ENCODE assay signal across 21 mouse cellular contexts in genomic region chr6:37397254-37397653, GRCm38 (mm10). TPM values are rescaled to one million over a fixed set of nuclear protein-coding genes. Genes with fewer than 3 reads are reported as not detected.
DNase-seq lines count a peak whose midpoint lies in the region; ATAC-seq and TF ChIP-seq lines count a peak whose summit lies in the region.
"Had no signal": no experiment of that assay in that cellular context is flagged by ENCODE, and none has a peak within 500 bp of the region (broad histone marks: within the 10 kb centered on the region; RNA-seq: fewer than 3 reads in every experiment).

No protein-coding gene starts in this region.

- no peak overlapping the region for H3K4me3 ChIP-seq in liver, postnatal 0 days (ENCODE audit: low read depth, low read length)
- H3K4me3 ChIP-seq in liver, embryonic 11.5 days (ENCODE audit: low read depth, low read length) = no peak overlapping the region
- H3K4me3 ChIP-seq in intestine, embryonic 16.5 days (ENCODE audit: low read length) = no peak overlapping the region
- no peak overlapping the region for H3K4me3 ChIP-seq in small intestine, adult 2 months (ENCODE audit: low read depth, low read length)
- H3K4me3 ChIP-seq: embryonic facial prominence, embryonic 10.5 days; embryonic facial prominence, embryonic 12.5 days; forebrain, embryonic 13.5 days; forebrain, embryonic 15.5 days had no signal

- TF ChIP-seq CTCF in liver, postnatal 0 days (IDR thresholded peaks at IDR 0.05; ENCODE audit: low read depth) = no peak
- TF ChIP-seq CTCF in small intestine, adult 2 months (IDR thresholded peaks at IDR 0.05; ENCODE audit: extremely low read depth, insufficient read length, insufficient replicate concordance, low read depth, low read length) = no peak

- no peak overlapping the region for H3K4me2 ChIP-seq in liver, postnatal 0 days (ENCODE audit: low read depth, low read length)
- H3K4me2 ChIP-seq in liver, embryonic 11.5 days = no peak overlapping the region
- H3K4me2 ChIP-seq in intestine, embryonic 16.5 days (ENCODE audit: low read depth, low read length) = no peak overlapping the region
- H3K4me2 ChIP-seq: embryonic facial prominence, embryonic 12.5 days; forebrain, embryonic 13.5 days; forebrain, embryonic 15.5 days had no signal

- no peaks in the 10 kb centered on the region for H3K27me3 ChIP-seq in liver, postnatal 0 days (ENCODE audit: insufficient read depth, low read length)
- no peaks in the 10 kb centered on the region for H3K27me3 ChIP-seq in liver, embryonic 11.5 days (replicated peaks; ENCODE audit: control insufficient read depth, insufficient read depth, low read length)
- H3K27me3 ChIP-seq in intestine, embryonic 16.5 days (replicated peaks; ENCODE audit: control insufficient read depth, insufficient read depth, low read length) = no peaks in the 10 kb centered on the region
- no peaks in the 10 kb centered on the region for H3K27me3 ChIP-seq in small intestine, adult 2 months (ENCODE audit: control insufficient read depth, insufficient read depth, low read length)
- H3K27me3 ChIP-seq: embryonic facial prominence, embryonic 12.5 days; forebrain, embryonic 13.5 days; forebrain, embryonic 15.5 days had no signal

- no peak for TF ChIP-seq EP300 in liver, postnatal 0 days (IDR thresholded peaks at IDR 0.05; ENCODE audit: low read depth)

- H3K27ac ChIP-seq in liver, postnatal 0 days (ENCODE audit: low read depth) = peak overlapping the region; percentile 49
- H3K27ac ChIP-seq in liver, embryonic 11.5 days (ENCODE audit: low read depth, low read length) = no peak overlapping the region
- H3K27ac ChIP-seq in intestine, embryonic 16.5 days (ENCODE audit: low read length) = no peak overlapping the region
- H3K27ac ChIP-seq in small intestine, adult 2 months (ENCODE audit: insufficient read depth, low read depth, low read length) = peak overlapping the region; percentile 95
- H3K27ac ChIP-seq: embryonic facial prominence, embryonic 10.5 days; embryonic facial prominence, embryonic 12.5 days; forebrain, embryonic 13.5 days; forebrain, embryonic 15.5 days had no signal

- TF ChIP-seq POLR2A in small intestine, adult 2 months (IDR thresholded peaks at IDR 0.05; ENCODE audit: low read depth, low read length) = no peak

- H3K4me1 ChIP-seq in liver, postnatal 0 days (ENCODE audit: insufficient read depth) = peaks cover 39% of the 10 kb centered on the region
- peaks cover 29% of the 10 kb centered on the region for H3K4me1 ChIP-seq in liver, embryonic 11.5 days (replicated peaks; ENCODE audit: control insufficient read depth, insufficient read depth, low read length)
- H3K4me1 ChIP-seq in intestine, embryonic 16.5 days (ENCODE audit: control insufficient read depth, insufficient read depth, low read length) = peaks cover 37% of the 10 kb centered on the region
- peaks cover 31% of the 10 kb centered on the region for H3K4me1 ChIP-seq in small intestine, adult 2 months (ENCODE audit: control insufficient read depth, insufficient read depth, insufficient read length, low read length)
- H3K4me1 ChIP-seq: forebrain, embryonic 15.5 days had no signal

- 48% methylated on average over 4 of the region's 4 CpGs for WGBS in liver, postnatal 0 days (ENCODE audit: insufficient replicate concordance)
- WGBS in liver, embryonic 11.5 days = 53% methylated on average over 4 of the region's 4 CpGs
- 67% methylated on average over 4 of the region's 4 CpGs for WGBS in intestine, embryonic 16.5 days
- 46% methylated on average over 4 of the region's 4 CpGs for WGBS in small intestine, adult 2 months

- ATAC-seq in liver, postnatal 0 days = no peak
- no peak for ATAC-seq in liver, embryonic 11.5 days (replicated peaks; ENCODE audit: low FRiP score)
- ATAC-seq in intestine, embryonic 16.5 days = peak; percentile 43
- ATAC-seq: forebrain, embryonic 13.5 days; forebrain, embryonic 15.5 days; forebrain, postnatal 0 days had no signal

- H3K9me3 ChIP-seq in liver, postnatal 0 days (ENCODE audit: low read length) = no peaks in the 10 kb centered on the region
- H3K9me3 ChIP-seq in liver, embryonic 11.5 days (ENCODE audit: control insufficient read depth, low read length) = no peaks in the 10 kb centered on the region
- H3K9me3 ChIP-seq in intestine, embryonic 16.5 days (ENCODE audit: control insufficient read depth, low read length) = no peaks in the 10 kb centered on the region
- H3K9me3 ChIP-seq: embryonic facial prominence, embryonic 10.5 days; embryonic facial prominence, embryonic 12.5 days; forebrain, embryonic 13.5 days; forebrain, embryonic 15.5 days had no signal

- H3K36me3 ChIP-seq in liver, postnatal 0 days (replicated peaks; ENCODE audit: insufficient read depth, low read length) = no peaks in the 10 kb centered on the region
- H3K36me3 ChIP-seq in liver, embryonic 11.5 days (ENCODE audit: control insufficient read depth, insufficient read depth, low read length) = no peaks in the 10 kb centered on the region
- H3K36me3 ChIP-seq in intestine, embryonic 16.5 days (ENCODE audit: control insufficient read depth, insufficient read depth, low read length) = no peaks in the 10 kb centered on the region
- 0 out of 2 replicates have a peak, but pooled peaks cover 1% of the 10 kb centered on the region for H3K36me3 ChIP-seq in small intestine, adult 2 months (ENCODE audit: control insufficient read depth, insufficient read depth, low read length)
- H3K36me3 ChIP-seq: embryonic facial prominence, embryonic 10.5 days; forebrain, embryonic 15.5 days had no signal

- DNase-seq in liver, postnatal 0 days = no peak
- no peak for DNase-seq in liver, embryonic 11.5 days (ENCODE audit: low spot score)
- DNase-seq in adrenal gland, postnatal 10 days = no peak
- no peak for DNase-seq in retina, embryonic 14.5 days (ENCODE audit: low spot score)
- DNase-seq in gastrocnemius, postnatal 25 days = no peak
- DNase-seq: adrenal gland, postnatal 14 days; adrenal gland, postnatal 36 days; cerebellum, adult 11-12 months; cerebellum, adult 2 months; cerebellum, adult 9-10 months; cerebellum, postnatal 10 days; cerebellum, postnatal 25 days; embryo, embryonic 11 days; forebrain, postnatal 0 days had no signal

- no peak overlapping the region for H3K9ac ChIP-seq in liver, postnatal 0 days (replicated peaks)
- H3K9ac ChIP-seq in liver, embryonic 11.5 days (ENCODE audit: low read depth, low read length) = no peak overlapping the region
- H3K9ac ChIP-seq in intestine, embryonic 16.5 days (ENCODE audit: low read depth, low read length) = no peak overlapping the region
- H3K9ac ChIP-seq: embryonic facial prominence, embryonic 12.5 days; forebrain, embryonic 13.5 days; forebrain, embryonic 15.5 days; forebrain, postnatal 0 days had no signal

RNA-seq across cellular contexts. Expression of gene Creb3l2, which starts 44.7 kb away (rescaled TPM):
- polyA plus RNA-seq in liver, postnatal 0 days (2015; fragmentation: Nextera tagmentation; extraction: Ambion mirVana) = 2.1 TPM in 2 replicates
- polyA plus RNA-seq in liver, embryonic 11.5 days (2014; fragmentation: Nextera tagmentation; extraction: Ambion mirVana) = 12.8 and 12.9 TPM in 2 replicates
- polyA plus RNA-seq in intestine, embryonic 16.5 days (2015; fragmentation: Nextera tagmentation; extraction: Ambion mirVana) = 13.4 and 13.9 TPM in 2 replicates
- 8.8 and 30.5 TPM in 2 replicates for polyA plus RNA-seq in small intestine, adult 2 months (2012; rRNA removed)
- total RNA-seq in adrenal gland, postnatal 10 days (2021) = 10 to 100 TPM; 42.8 to 46.2 TPM
- 10 to 100 TPM; 10.6 to 11.9 TPM for total RNA-seq in gastrocnemius, postnatal 25 days (2021)
- total RNA-seq: MEL had no signal

Comparison
In these comparisons a context has a peak if more than half of its experiments do, and no peak if none do; other contexts are left out.
1. H3K27ac ChIP-seq: peak in liver, postnatal 0 days (single experiment) and small intestine, adult 2 months (single experiment); none in liver, embryonic 11.5 days (single experiment) and intestine, embryonic 16.5 days (single experiment).